8 mouse cellular contexts compared by ENCODE assay signal in the genomic region with DNA sequence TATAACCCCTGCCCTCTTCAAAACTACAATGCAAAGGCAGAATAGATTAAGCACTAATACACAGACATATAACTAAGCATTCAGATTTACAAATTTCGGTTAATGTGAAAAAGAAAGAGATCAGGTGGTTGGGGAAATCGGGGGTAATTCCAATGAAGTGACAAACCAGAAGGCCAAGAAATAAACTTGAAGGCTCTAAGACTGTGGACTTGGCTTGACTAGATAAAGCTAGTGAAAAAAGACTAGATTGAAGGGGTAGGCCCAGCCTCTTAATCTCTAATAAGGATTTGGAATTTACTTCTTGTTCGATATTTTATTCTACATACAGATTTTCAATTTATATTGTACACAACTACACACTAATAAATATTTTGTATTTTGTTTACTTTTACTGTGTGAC. TPM values are rescaled to one million over a fixed set of nuclear protein-coding genes. Genes with fewer than 3 reads are reported as not detected.
DNase-seq lines count a peak whose midpoint lies in the region; ATAC-seq and TF ChIP-seq lines count a peak whose summit lies in the region.

A gene (plus strand): TSS at position 301 of the 400 bp plus-strand sequence.

- peak within 1 kb of the TSS; percentile 27 for H3K27ac ChIP-seq in kidney, adult 2 months (ENCODE audit: insufficient read depth, low read depth, low read length)
- H3K27ac ChIP-seq in cortical plate, adult 2 months (ENCODE audit: insufficient read depth, low read length), result 0 out of 2 replicates have a peak within 1 kb of the TSS, but pooled peaks have one; percentile 28
- H3K27ac ChIP-seq in hindbrain, embryonic 16.5 days (ENCODE audit: low read depth, low read length), result peak within 1 kb of the TSS; percentile 65
- peak within 1 kb of the TSS; percentile 72 for H3K27ac ChIP-seq in liver, postnatal 0 days (ENCODE audit: low read depth)

- TF ChIP-seq POLR2A in kidney, adult 2 months (IDR thresholded peaks at IDR 0.05; ENCODE audit: low read depth, low read length), result no peak
- TF ChIP-seq POLR2A in cortical plate, adult 2 months (IDR thresholded peaks at IDR 0.05; ENCODE audit: extremely low read depth, insufficient read depth, low read length), result no peak

- H3K36me3 ChIP-seq in kidney, adult 2 months (ENCODE audit: control insufficient read depth, insufficient read depth, low read length), result no peaks in the 10 kb centered on the region
- H3K36me3 ChIP-seq in hindbrain, embryonic 16.5 days (ENCODE audit: control insufficient read depth, insufficient read depth, low read length), result no peaks in the 10 kb centered on the region
- no peaks in the 10 kb centered on the region for H3K36me3 ChIP-seq in liver, postnatal 0 days (replicated peaks; ENCODE audit: insufficient read depth, low read length)

- H3K4me2 ChIP-seq in hindbrain, embryonic 16.5 days (ENCODE audit: low read length), result peak within 1 kb of the TSS; percentile 82
- peak within 1 kb of the TSS; percentile 85 for H3K4me2 ChIP-seq in liver, postnatal 0 days (ENCODE audit: low read depth, low read length)

- no peak for DNase-seq in kidney, adult 2 months
- no peak for DNase-seq in kidney, adult 11 months
- no peak for DNase-seq in liver, postnatal 0 days
- no peak for DNase-seq in cerebellum, postnatal 4 days (ENCODE audit: low spot score in 2 of 2)
- DNase-seq in cerebellum, adult 9-11 months, result no peak

- H3K4me3 ChIP-seq in kidney, adult 2 months (ENCODE audit: insufficient read depth, low read depth, low read length), result peak within 1 kb of the TSS; percentile 83
- peak within 1 kb of the TSS; percentile 79 for H3K4me3 ChIP-seq in cortical plate, adult 2 months (ENCODE audit: insufficient read depth, low read length)
- H3K4me3 ChIP-seq in hindbrain, embryonic 16.5 days (ENCODE audit: low read length), result peak within 1 kb of the TSS; percentile 78
- H3K4me3 ChIP-seq in liver, postnatal 0 days (ENCODE audit: low read depth, low read length), result peak within 1 kb of the TSS; percentile 70

- no peaks in the 10 kb centered on the region for H3K9me3 ChIP-seq in hindbrain, embryonic 16.5 days (ENCODE audit: control insufficient read depth, low read length)
- no peaks in the 10 kb centered on the region for H3K9me3 ChIP-seq in liver, postnatal 0 days (ENCODE audit: low read length)

- TF ChIP-seq CTCF in kidney, adult 2 months (conservative IDR thresholded peaks at IDR 0.05; ENCODE audit: insufficient read depth, insufficient read length, low read depth, low read length), result no peak
- TF ChIP-seq CTCF in cortical plate, adult 2 months (IDR thresholded peaks at IDR 0.05; ENCODE audit: extremely low read depth, insufficient read depth, low read length), result no peak
- no peak for TF ChIP-seq CTCF in liver, postnatal 0 days (IDR thresholded peaks at IDR 0.05; ENCODE audit: low read depth)

- H3K27me3 ChIP-seq in kidney, adult 2 months (replicated peaks; ENCODE audit: control insufficient read depth, insufficient read depth, low read length), result no peaks in the 10 kb centered on the region
- peaks cover 3% of the 10 kb centered on the region; the same call in 1 of the 2 replicates for H3K27me3 ChIP-seq in hindbrain, embryonic 16.5 days (replicated peaks; ENCODE audit: control insufficient read depth, insufficient read depth, low read length)
- H3K27me3 ChIP-seq in liver, postnatal 0 days (ENCODE audit: insufficient read depth, low read length), result peaks cover 17% of the 10 kb centered on the region

- WGBS in kidney, adult 2 months, result 96% methylated on average over 3 of the region's 3 CpGs
- WGBS in hindbrain, embryonic 16.5 days, result 88% methylated on average over 3 of the region's 3 CpGs
- WGBS in liver, postnatal 0 days (ENCODE audit: insufficient replicate concordance), result 68% methylated on average over 3 of the region's 3 CpGs

- no peaks in the 10 kb centered on the region for H3K4me1 ChIP-seq in kidney, adult 2 months (ENCODE audit: control insufficient read depth, insufficient read depth, low read length)
- peaks cover 1% of the 10 kb centered on the region; the same call in 1 of the 2 replicates for H3K4me1 ChIP-seq in cortical plate, adult 2 months (ENCODE audit: control insufficient read depth, insufficient read depth, low read length)
- peaks cover 3% of the 10 kb centered on the region for H3K4me1 ChIP-seq in hindbrain, embryonic 16.5 days (ENCODE audit: control insufficient read depth, insufficient read depth, low read depth, low read length)
- peaks cover 4% of the 10 kb centered on the region; the same call in 1 of the 2 replicates for H3K4me1 ChIP-seq in liver, postnatal 0 days (ENCODE audit: insufficient read depth)

- no peak for TF ChIP-seq EP300 in liver, postnatal 0 days (IDR thresholded peaks at IDR 0.05; ENCODE audit: low read depth)

- no peak for ATAC-seq in hindbrain, embryonic 16.5 days
- ATAC-seq in liver, postnatal 0 days, result no peak
- no peak for ATAC-seq in megakaryocyte-erythroid progenitor cell, adult 5-6 weeks (replicated peaks; ENCODE audit: low FRiP score, low TSS enrichment, poor library complexity, severe bottlenecking)

- H3K9ac ChIP-seq in hindbrain, embryonic 16.5 days (ENCODE audit: low read depth, low read length), result peak within 1 kb of the TSS; percentile 76
- H3K9ac ChIP-seq in liver, postnatal 0 days (replicated peaks), result peak within 1 kb of the TSS; percentile 71

RNA-seq across cellular contexts. Expression of the gene that starts here (rescaled TPM):
- 1.3 and 1.6 TPM in 2 replicates for polyA plus RNA-seq in kidney, adult 2 months (2012; rRNA removed)
- 15.2 and 18.2 TPM in 2 replicates for polyA plus RNA-seq in cortical plate, adult 2 months (2012; rRNA removed)
- 14.9 and 16.2 TPM in 2 replicates for polyA plus RNA-seq in hindbrain, embryonic 16.5 days (2015; fragmentation: Nextera tagmentation; extraction: Ambion mirVana)
- 1.5 and 2.7 TPM in 2 replicates for polyA plus RNA-seq in liver, postnatal 0 days (2015; fragmentation: Nextera tagmentation; extraction: Ambion mirVana)
- total RNA-seq in megakaryocyte-erythroid progenitor cell, adult 5-6 weeks (2014; fragmentation: Nextera tagmentation), result not detected in 2 replicates
- total RNA-seq in megakaryocyte-erythroid progenitor cell, adult 5-6 weeks (2017), result 0.23 TPM in 1 of 2 replicates, not detected in the other
